Mouse (Mus musculus): Measurements from ENCODE around the gene Sema6c.

The Sema6c gene

DNA sequence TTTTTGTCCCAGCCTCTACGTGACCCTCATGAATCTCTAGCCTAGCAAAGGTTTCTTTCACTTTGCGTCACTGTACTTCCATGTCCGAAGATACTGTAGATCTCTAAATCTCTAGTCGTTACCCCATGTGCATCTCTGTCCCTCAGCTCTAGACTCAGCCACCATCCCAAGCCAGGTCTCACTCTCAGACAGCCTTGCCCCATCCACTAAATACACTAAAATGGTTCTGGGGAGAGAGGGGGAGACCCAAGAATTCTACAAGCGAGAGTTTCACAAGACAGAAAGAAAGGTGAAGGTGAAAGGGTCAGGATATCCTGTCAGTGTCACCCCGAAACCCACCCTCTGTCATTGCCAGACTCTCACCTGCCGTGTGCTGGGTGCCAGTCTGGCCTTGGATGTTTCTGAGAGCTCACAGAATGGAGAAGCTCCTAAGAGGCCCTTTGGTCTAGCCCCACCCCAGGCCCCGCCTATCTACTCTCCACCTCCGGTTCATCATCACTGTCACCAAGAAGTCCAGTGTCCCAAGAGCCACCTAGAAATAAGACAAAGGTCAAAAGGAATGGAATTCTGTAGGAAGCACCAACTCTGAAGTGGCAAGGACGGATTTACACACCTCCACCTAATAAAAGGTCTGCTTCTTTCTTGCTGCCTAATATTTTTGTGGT, 18.2 kb upstream of the Sema6c start, which contains the start of gene Tnfaip8l2:
Tnfaip8l2 (minus strand) TSS at position 409 of the 665 bp plus-strand sequence.
- DNase-seq (ENCODE audit: extremely low spot score, low spot score) = no peak

DNA sequence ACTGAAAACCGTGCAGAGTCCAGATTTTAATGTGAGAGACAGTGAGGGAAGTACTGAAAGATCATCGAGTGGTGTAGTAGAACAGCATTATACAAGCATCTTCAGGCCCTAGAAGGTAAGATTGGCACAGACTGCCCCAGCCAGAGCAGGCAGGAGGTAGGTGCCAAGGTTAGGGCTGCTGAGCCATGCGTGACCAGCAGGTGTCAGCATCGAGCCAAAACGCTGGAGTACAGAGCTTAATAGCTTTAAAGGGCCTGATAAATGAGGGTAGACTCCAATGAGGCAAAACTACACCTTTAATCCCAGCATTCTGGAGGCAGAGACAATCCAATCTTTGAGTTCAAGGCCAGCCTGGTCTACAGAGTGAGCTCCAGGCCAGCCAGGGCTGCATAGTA, 17.6 kb upstream of the Sema6c start:
- peak; percentile 85 for DNase-seq (ENCODE audit: extremely low spot score, low spot score)

DNA sequence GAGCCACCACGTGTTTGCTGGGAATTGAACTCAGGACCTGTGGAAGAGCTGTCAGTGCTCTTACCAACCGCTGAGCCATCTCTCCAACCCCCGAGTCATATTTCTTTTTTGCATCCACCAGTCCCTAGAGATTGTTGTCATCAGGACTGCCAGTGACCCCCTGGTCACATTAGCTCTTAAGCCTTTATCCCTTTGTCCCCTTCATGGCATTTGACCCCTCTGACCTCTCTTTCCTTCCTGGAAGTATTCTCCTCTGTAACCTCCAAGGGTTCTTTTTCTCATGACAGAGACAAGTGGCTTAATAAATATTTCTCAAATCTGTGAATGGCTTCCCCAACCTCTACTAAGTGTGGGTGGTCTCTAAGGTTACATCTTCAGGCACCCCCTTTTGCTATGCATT, 12.3 kb upstream of the Sema6c start:
- no peak for DNase-seq (ENCODE audit: extremely low spot score, low spot score)

DNA sequence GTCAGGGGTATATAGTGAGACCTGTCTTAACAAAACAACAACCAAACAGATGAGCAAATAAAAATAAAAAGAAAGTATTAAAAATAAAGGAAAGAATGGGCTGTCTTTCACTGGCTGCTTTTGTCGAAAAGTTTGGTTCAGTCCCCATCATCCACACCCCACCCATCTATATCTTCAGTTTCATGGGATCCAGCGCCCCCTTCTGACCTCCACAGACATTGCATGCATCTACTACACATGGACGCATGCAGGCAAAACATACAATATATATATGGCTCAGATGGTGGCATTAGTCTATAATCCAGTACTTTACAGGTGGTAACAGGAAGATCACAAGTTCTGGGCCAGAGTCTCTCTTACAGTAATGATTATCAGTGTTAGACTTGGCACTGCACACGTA, 6.4 kb upstream of the Sema6c start:
- DNase-seq (ENCODE audit: extremely low spot score, low spot score) = no peak

- DNase-seq (ENCODE audit: extremely low spot score, low spot score) = no peak
Observed at GRCm38 (mm10) chr3:95159511-95159986, 708 bp upstream of the Sema6c start.

GRCm38 (mm10) chr3:95161041-95161551, 839 bp downstream of the Sema6c start:
- peak; percentile 60 for DNase-seq (ENCODE audit: extremely low spot score, low spot score)

- DNase-seq (ENCODE audit: extremely low spot score, low spot score) = no peak
Observed at GRCm38 (mm10) chr3:95161618-95162344, 1.5 kb downstream of the Sema6c start.

DNA sequence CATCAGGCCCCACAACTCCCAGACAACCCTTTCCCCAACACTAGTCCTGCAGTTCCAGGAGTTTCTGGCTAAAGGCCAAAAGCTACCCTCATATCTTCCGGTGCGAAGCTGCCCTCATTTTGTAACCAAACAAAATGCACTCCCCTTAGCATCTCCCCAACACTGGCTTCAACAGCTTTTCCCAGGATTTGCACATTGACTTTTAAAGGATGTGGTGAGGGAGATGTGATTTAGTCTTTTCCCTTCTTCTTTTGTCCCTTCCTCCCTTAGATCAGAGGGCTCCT, 2.0 kb downstream of the Sema6c start:
- DNase-seq (ENCODE audit: extremely low spot score, low spot score) = no peak

- DNase-seq (ENCODE audit: extremely low spot score, low spot score) = no peak
Observed at GRCm38 (mm10) chr3:95163419-95164255, 3.4 kb downstream of the Sema6c start.

GRCm38 (mm10) chr3:95164256-95164550, 3.9 kb downstream of the Sema6c start:
- DNase-seq (ENCODE audit: extremely low spot score, low spot score) = no peak

- no peak for DNase-seq (ENCODE audit: extremely low spot score, low spot score)
Observed at GRCm38 (mm10) chr3:95164840-95165239, 4.6 kb downstream of the Sema6c start.

GRCm38 (mm10) chr3:95169996-95170395, 9.7 kb downstream of the Sema6c start:
- no peak for DNase-seq (ENCODE audit: extremely low spot score, low spot score)

DNA sequence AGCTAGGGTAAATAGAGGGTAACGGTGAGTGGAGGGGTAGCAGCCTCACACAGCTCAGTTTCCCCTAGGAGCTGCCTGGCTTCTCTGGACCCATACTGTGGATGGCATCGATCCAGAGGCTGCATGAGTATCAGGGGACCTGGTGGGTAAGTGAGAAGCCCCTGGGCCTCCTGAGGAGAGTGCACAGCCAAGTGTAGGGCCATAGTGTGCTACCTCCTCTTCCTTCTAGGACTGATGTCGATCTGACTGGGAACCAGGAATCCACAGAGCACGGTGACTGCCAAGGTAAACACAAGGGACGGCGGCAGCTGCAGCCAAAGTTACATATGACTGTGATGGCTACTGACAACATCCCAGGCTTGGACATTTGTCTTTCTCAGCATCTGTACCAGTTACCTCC, 10.8 kb downstream of the Sema6c start:
- no peak for DNase-seq (ENCODE audit: extremely low spot score, low spot score)

GRCm38 (mm10) chr3:95172526-95173255, 12.4 kb downstream of the Sema6c start:
- DNase-seq (ENCODE audit: extremely low spot score, low spot score) = peak; percentile 39

DNA sequence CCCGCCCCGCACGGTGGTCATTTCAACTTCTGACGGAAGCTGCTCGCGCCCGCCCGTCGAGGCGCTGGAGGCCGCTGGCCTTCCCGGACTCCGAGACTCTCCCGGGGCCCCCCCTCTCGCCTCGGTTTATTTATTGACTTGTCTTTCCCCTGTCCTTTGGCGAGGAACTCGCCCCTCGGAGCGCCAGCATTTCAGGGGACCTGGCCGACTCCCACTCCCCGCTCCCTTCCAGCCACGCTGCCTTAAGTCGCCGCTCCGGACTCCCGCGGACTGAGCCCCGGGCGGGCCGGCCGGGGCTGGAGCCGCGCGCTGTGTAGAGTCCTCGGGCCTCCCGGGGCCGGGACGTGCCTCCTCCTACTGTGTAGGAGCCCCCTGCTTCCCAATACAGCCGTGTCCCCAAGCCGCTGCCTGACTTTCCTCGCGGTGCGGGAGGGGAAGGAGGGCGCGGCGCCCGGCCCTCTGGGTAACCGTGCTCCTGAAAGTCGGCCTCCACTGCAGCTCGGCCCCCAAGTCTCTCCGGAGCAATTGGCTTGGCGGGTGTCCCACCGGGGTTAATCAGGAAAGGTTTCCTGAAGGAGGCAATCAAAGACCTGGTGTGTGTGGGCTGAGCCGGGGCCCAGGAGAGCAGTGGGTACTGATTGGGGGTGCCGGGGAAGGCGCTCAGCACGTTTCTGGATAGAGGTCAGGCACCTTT, 13.1 kb downstream of the Sema6c start:
- peak; percentile 59 for DNase-seq (ENCODE audit: extremely low spot score, low spot score)

GRCm38 (mm10) chr3:95174011-95174592, 13.8 kb downstream of the Sema6c start:
- DNase-seq (ENCODE audit: extremely low spot score, low spot score) = peak; percentile 88

DNA sequence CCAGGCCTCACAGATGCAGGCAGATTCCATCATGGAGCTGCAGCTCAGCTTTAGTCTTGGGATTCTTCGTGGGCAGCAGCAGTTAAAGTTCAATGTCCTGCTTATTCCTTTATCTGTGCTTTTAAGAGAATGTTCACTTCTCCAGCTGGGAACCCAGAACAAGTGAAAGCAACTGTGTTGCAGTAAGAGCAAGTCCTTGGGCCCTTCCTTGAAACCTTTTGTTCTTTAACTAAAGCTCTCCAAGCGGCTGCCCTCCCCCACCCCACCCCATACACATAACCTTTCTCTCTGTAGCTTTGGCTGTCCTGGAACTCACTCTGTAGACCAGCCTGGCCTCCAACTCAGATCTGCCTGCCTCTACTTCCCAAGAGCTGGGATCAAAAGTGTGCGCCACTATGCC, 16.2 kb downstream of the Sema6c start:
- no peak for DNase-seq (ENCODE audit: extremely low spot score, low spot score)

DNA sequence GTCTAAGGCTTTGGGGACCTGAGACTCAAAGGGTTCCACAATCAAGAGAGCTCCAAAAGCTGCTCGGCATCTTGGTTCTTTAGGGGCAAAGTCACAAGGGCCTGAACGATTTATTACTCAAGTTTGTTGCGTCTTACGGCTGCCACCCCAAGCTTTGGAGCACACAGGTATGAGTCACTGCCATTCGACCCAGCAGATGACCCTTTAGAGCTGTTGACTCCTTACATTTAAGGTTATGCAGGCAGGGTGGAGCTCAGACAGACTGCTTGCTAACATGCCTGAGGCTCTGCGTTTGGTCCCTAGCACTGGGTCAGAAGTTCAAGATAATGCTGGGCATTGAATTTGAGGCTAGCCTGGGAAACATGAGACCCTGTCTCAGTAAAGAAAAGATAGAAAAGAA, 17.3 kb downstream of the Sema6c start:
- no peak for DNase-seq (ENCODE audit: extremely low spot score, low spot score)

- DNase-seq (ENCODE audit: extremely low spot score, low spot score) = no peak
Observed at GRCm38 (mm10) chr3:95178948-95179347, 18.7 kb downstream of the Sema6c start.

DNA sequence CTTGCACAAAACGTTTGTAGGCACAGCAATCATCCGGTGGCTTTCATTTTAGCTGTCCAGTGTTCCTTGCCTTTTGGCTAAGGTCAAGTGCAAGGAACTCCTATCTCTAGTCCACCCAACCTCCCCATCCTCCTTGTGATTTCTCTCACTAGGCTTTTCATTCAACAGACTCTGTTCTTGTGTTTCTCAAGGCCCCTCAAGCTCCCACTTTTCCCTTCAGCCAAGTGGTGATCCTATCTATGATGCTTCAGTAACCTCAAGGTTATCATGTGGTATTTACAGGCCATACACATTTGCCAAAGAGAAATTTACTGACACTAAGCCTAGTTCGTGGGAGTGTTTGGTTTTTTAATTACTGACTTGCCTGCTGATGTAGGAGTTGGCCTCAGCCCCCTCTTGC, 19.6 kb downstream of the Sema6c start:
- no peak for DNase-seq (ENCODE audit: extremely low spot score, low spot score)

GRCm38 (mm10) chr3:95181841-95182240, 21.6 kb downstream of the Sema6c start:
- DNase-seq (ENCODE audit: extremely low spot score, low spot score) = no peak

Measured in neural tube, embryonic 10.5 days (tissue).